Mouse (Mus musculus) megakaryocyte, embryonic 14.5 days (primary cell): ENCODE measurements around the gene Cd300ld5. TPM values are rescaled to one million over a fixed set of nuclear protein-coding genes. Genes with fewer than 3 reads are reported as not detected.

ENCODE experiments used
- H3K27me3 ChIP-seq: replicated peaks from 2 replicates; pipeline ENCODE3; 2012; ENCODE audit warnings: inconsistent platforms
- H3K36me3 ChIP-seq: replicated peaks from 2 replicates; pipeline ENCODE3; 2012; ENCODE audit warnings: low read length, inconsistent platforms, mixed read lengths
- H3K4me1 ChIP-seq: 2 replicates; pipeline ENCODE4 v1.6.1; 2012; ENCODE audit warnings: inconsistent platforms
- H3K4me3 ChIP-seq: replicated peaks from 2 replicates; pipeline ENCODE3; 2012; ENCODE audit warnings: moderate library complexity, mild to moderate bottlenecking, inconsistent platforms
- H3K9me3 ChIP-seq: 2 replicates; pipeline ENCODE4 v1.6.1; 2012; ENCODE audit warnings: inconsistent platforms
- FLI1 ChIP-seq: IDR thresholded peaks from 2 replicates; pipeline ENCODE4 v1.6.1; 2012; ENCODE audit warnings: low read length, inconsistent platforms, mixed read lengths
- GATA1 ChIP-seq: IDR thresholded peaks from 3 replicates; pipeline ENCODE4 v1.6.1; 2012; ENCODE audit warnings: mixed read lengths, low read length, inconsistent platforms, borderline replicate concordance
- polyA plus RNA-seq: library from polyadenylated mRNA; stranded (reverse); fragments of >175 nt; gene quantifications from 2 replicates; pipeline ENCODE4 v1.2.3, GENCODE M21; 2012; ENCODE audit warnings: low replicate concordance; ENCODE audit not compliant: insufficient read depth

Cd300ld5 gene
- polyA plus RNA-seq, 1 experiment: not detected

DNA sequence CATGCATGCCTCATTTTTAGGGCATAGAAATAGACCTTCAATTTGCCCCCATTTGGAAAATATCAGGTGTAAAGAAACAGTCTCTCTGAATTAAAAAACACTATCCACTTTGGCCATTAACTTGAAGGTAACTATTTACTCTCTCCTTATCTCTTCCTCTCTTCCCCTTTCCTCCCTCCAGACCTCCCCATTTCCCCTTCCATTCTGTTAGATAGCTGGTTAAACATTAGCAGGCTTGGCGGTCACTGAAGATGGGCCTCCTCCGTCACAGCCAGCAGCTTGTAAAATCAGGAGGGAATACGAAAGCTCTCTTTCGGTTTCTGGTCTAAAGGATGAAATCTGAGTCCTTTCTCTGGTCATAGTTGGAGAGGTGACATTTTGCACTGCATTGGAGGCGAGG, 38.3 kb upstream of the Cd300ld5 start:
- no peak overlapping the region for H3K4me3 ChIP-seq
- TF ChIP-seq GATA1: no peak
- no peak for TF ChIP-seq FLI1
- H3K4me1 ChIP-seq: peaks cover 90% of the 10 kb centered on the region
- H3K27me3 ChIP-seq: peaks cover 28% of the 10 kb centered on the region
- H3K36me3 ChIP-seq: no peaks in the 10 kb centered on the region
- H3K9me3 ChIP-seq: peaks cover 16% of the 10 kb centered on the region

DNA sequence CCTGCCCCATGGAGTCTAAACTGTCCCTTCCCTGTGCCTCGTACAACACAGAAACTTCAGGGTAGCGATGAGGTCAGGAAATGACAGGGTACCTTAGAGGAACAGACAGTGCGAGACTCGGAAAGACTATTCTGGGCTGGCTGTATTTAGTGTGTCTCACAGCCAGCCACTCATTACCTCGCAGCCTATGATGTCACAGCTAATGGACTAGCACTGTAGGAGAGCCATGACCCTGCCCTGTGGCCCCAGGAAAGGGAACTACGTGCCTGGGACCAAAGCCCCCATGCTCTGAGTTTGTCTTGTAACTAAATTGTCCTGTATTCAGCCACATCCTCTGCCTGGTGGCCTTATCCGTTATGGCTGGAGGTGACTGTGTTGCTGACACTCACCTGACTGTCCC, 37.8 kb upstream of the Cd300ld5 start:
- Histone ChIP-seq H3K27me3 (peaks cover 32% of the 10 kb centered on the region), H3K36me3 (no peaks in the 10 kb centered on the region), H3K4me1 (peaks cover 90% of the 10 kb centered on the region), H3K4me3 (no peak overlapping the region), H3K9me3 (peaks cover 16% of the 10 kb centered on the region)
- TF ChIP-seq GATA1 (no peak), FLI1 (no peak)

DNA sequence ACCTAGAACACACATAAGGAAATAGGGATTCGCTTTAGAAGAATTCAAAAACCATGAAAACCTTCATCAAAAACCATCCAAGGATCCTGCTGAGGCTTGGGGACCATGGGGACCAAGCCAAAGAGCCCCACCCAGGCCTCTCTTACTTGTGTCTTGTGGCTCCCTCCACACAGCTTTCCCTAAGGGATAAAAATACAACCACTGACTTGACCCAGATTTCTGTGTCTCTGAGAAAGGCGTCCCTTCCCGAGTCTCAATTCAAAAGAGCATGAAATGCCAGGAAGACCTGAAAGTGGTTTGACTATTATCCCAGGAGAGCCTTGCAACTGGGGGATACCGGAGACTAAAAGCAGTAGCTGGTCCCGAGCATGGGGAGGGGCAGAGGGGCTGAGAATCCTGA, 35.4 kb upstream of the Cd300ld5 start:
- no peaks in the 10 kb centered on the region for H3K36me3 ChIP-seq
- H3K9me3 ChIP-seq: 0 out of 2 replicates have a peak, but pooled peaks cover 7% of the 10 kb centered on the region
- peaks cover 47% of the 10 kb centered on the region for H3K27me3 ChIP-seq
- H3K4me1 ChIP-seq: peaks cover 80% of the 10 kb centered on the region
- no peak for TF ChIP-seq GATA1
- H3K4me3 ChIP-seq: no peak overlapping the region

DNA sequence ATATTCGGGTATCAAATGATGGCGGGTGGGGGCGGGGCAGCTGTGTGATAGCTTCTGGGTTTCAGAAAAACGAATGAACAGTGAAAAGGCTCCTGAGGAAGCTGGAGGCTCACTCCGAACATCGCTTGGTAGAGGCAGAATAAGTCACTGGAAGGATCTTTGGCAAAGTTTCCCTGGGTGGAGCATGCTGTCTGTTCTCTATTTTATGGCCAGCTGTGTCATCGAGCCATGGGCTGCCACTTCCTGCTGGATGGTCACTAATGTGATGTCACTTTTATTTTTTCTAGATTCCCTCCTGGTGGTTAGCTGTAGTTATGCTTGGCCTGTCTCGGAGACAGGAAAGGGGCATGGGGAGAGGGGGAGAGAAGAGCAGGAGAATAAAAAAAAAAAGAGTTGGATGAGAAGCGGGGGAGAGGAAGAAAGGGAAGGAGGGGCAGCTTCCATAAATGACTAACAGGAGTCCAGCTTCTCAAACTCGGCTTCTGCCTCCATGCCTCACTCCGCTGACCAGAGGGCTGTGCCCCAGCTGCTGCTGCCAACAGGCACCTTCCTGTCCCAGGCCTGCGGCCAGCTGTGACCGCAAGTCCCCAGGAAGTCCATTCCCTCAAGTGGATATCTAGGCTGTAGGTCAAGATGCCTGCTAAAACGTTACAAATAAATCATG, 34.2 kb upstream of the Cd300ld5 start:
- TF ChIP-seq FLI1 (no peak), GATA1 (no peak)
- Histone ChIP-seq H3K4me1 (peaks cover 75% of the 10 kb centered on the region), H3K27me3 (peaks cover 52% of the 10 kb centered on the region), H3K36me3 (no peaks in the 10 kb centered on the region), H3K4me3 (peak overlapping the region; percentile 87), H3K9me3 (0 out of 2 replicates have a peak, but pooled peaks cover 7% of the 10 kb centered on the region)

DNA sequence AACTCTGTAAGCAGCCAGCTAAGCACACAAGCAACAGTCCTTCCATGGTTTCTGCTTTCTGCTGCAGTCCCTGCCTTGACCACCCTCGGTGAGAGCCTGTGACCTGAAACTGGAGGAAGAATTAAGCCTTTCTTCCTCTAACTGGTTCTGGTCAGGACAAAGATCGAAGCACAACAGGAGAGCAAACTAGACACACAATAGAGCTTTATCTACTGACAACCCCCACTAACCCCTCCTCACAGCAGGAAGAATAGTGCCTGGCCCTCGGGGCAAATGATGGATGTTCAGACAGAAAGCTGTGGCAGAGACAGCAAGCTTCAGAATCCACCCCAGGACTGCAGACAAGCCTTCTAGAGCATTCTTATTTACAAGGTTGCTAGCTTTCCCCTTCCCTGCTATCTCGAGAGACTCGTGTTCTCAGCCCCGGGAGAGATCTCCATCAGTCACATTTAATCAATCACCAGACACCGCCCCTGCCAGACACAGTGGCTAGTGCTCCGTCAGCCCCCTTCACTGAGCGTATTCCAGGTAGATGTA, 33.5 kb upstream of the Cd300ld5 start:
- peak overlapping the region; percentile 87 for H3K4me3 ChIP-seq
- peaks cover 55% of the 10 kb centered on the region for H3K27me3 ChIP-seq
- H3K9me3 ChIP-seq: 0 out of 2 replicates have a peak, but pooled peaks cover 7% of the 10 kb centered on the region
- peaks cover 71% of the 10 kb centered on the region for H3K4me1 ChIP-seq
- TF ChIP-seq FLI1: no peak
- no peak for TF ChIP-seq GATA1
- no peaks in the 10 kb centered on the region for H3K36me3 ChIP-seq

DNA sequence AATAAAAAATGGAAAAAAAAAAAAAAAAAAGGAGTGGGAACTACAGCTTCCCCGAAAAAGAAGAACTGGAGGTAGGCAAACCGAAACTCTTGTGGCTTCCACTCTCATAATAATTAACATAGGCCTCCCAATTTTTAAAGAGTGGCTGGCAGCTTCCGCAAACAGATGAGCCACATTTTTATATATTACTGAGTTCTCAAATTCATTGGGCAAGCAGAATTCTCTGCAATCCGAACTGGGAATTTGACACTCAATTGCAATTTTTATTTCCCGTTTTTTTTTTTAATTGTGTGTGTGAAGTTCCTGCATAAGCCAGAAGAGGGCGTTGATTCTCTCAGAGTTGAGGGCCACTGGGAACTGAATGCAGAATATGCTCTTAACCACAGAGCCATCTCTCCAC, 29.2 kb upstream of the Cd300ld5 start:
- Histone ChIP-seq H3K4me1 (peaks cover 36% of the 10 kb centered on the region), H3K4me3 (no peak overlapping the region), H3K36me3 (no peaks in the 10 kb centered on the region), H3K9me3 (no peaks in the 10 kb centered on the region), H3K27me3 (peaks cover 58% of the 10 kb centered on the region)
- TF ChIP-seq FLI1 (no peak), GATA1 (no peak)

DNA sequence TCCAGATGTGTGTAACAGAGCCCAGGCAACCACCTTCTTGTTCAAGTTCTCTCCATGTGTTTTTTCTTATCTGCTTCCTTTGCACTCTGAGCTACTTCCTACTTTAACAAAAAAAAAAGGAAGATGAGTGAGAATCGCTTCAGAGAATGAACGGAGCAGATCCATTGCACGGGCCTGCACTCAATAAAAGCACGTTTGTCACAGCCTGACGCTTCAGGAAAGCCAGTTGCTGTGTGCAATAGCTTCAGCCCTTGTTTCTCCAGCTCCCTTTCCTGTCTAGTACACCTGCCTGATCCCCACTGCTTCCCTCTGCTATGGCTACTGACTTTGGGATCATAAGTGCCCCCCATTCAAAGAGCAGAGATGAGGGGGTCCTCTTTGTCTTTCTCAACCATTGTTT, 24.5 kb upstream of the Cd300ld5 start, which contains the start of gene Cd300e:
Gene Cd300e (minus strand): TSS at position 101 of the 400 bp plus-strand sequence.
- Histone ChIP-seq H3K27me3 (peaks cover 62% of the 10 kb centered on the region), H3K4me3 (no peak within 1 kb of the TSS), H3K9me3 (no peaks in the 10 kb centered on the region), H3K36me3 (no peaks in the 10 kb centered on the region), H3K4me1 (peaks cover 11% of the 10 kb centered on the region)
- no peak for TF ChIP-seq GATA1
- TF ChIP-seq FLI1: no peak

DNA sequence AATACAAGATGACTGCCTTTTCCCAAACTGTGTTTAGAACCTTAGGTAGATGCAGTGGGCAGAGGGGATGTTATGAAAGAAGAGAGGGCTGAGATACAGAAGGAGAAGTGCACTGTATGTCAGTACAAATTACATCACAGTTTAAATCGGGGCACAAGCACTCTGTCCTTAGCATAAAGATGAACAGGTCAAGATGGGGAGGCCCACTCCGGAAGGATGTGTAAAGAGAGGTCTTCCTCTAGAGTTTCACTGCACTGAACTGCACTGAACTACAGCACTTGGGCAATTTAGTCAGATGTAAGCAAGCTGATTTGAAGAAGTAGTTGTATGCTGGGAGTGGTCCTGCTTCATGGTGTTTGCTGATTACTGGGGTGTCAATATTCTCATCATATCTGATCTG, 22.2 kb upstream of the Cd300ld5 start:
- TF ChIP-seq GATA1 (no peak), FLI1 (no peak)
- no peaks in the 10 kb centered on the region for H3K9me3 ChIP-seq
- peaks cover 59% of the 10 kb centered on the region for H3K27me3 ChIP-seq
- H3K4me1 ChIP-seq: peaks cover 7% of the 10 kb centered on the region
- H3K4me3 ChIP-seq: no peak overlapping the region
- no peaks in the 10 kb centered on the region for H3K36me3 ChIP-seq

DNA sequence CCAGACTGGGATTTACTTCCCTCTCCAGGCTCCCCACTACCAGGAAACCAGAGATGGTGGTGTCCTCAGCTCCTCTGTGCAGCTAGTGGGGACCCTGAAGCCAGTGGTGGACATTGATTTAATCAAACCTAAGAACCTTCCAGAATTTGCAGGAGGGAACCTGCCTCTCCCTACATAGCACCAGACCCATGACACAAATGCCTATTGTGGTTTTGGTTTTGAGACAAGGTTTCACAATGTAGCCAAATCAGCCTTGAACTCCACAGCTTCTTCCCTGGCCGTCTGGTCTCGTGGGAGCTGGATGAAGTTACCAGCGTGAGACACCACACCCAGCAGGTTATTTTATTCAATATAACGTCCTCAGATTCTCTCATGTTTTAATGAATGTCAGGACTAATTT, 21.1 kb upstream of the Cd300ld5 start:
- H3K9me3 ChIP-seq: no peaks in the 10 kb centered on the region
- no peak for TF ChIP-seq FLI1
- no peak for TF ChIP-seq GATA1
- H3K36me3 ChIP-seq: no peaks in the 10 kb centered on the region
- H3K4me1 ChIP-seq: peaks cover 7% of the 10 kb centered on the region
- H3K4me3 ChIP-seq: no peak overlapping the region
- H3K27me3 ChIP-seq: peaks cover 60% of the 10 kb centered on the region

DNA sequence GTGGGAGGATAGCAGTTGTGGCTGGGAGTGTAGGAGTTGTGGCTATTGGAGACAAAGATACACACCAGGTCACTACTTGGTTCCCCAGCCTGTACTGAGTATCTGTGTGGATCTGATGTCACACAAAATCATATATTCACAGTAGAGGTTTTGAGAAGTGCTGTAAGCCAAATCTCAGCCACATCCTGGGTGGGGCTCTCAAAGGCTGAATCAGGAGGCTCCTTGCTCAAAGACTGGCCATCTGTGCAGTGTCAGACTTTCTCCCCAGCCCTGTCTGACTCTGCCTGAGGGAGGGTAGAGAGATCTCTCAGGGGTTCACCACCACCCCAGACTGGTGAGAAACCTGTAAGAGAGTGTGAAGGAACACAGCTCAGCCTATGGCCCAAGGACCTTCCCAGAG, 17.0 kb upstream of the Cd300ld5 start:
- Histone ChIP-seq H3K4me1 (peaks cover 2% of the 10 kb centered on the region; the same call in 1 of the 2 replicates), H3K36me3 (no peaks in the 10 kb centered on the region), H3K9me3 (no peaks in the 10 kb centered on the region), H3K4me3 (no peak overlapping the region), H3K27me3 (peaks cover 48% of the 10 kb centered on the region)
- TF ChIP-seq FLI1: no peak
- no peak for TF ChIP-seq GATA1
